Mouse (Mus musculus): Measurements from ENCODE around the gene Pard3b.

DNA sequence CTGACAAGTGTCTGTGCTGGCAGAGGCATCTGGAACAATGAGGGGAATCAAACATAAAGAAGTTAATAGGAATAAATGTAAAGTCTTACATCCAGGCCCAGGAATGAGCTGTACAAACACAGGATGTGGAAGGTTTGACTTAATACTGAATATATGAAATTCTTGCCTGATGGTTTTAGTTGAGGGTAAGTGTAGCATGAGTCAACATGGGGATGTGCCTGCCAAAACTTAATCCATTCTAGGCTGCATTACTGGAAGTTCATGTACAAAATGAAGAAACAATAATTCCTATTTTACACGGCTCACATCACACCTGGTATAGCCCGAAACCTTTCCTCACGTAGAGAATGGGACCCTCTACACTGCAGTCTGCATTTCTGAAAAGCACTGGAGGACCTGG, 805.8 kb downstream of the Pard3b start:
- TF ChIP-seq POU5F1 (IDR thresholded peaks at IDR 0.05; ENCODE audit: borderline replicate concordance, low read length): no peak
- TF ChIP-seq CTCF (conservative IDR thresholded peaks at IDR 0.05; ENCODE audit: low read length): no peak
- no peak for TF ChIP-seq NANOG (IDR thresholded peaks at IDR 0.05; ENCODE audit: borderline replicate concordance, low read length)
